Mouse (Mus musculus) hindbrain, embryonic 16.5 days (tissue): ENCODE results near the gene Ctnnd1. TPM values are rescaled to one million over a fixed set of nuclear protein-coding genes. Genes with fewer than 3 reads are reported as not detected.

Source experiments
- ATAC-seq: fragments of 200-750 bp; cut with Nextera tagmentation; 2 replicates; pipeline ENCODE4 v1.8.0; 2017; ENCODE audit warnings: moderate TSS enrichment, moderate library complexity
- H3K27ac ChIP-seq: fragments of 300-500 bp; sonication (generic); 2 replicates; pipeline ENCODE4 v1.5.1; 2014; ENCODE audit warnings: low read depth, mild to moderate bottlenecking, control low read depth, low read length, moderate library complexity
- H3K27me3 ChIP-seq: fragments of 300-500 bp; sonication (generic); replicated peaks from 2 replicates; pipeline ENCODE4 v1.6.1; 2014; ENCODE audit warnings: low read length; ENCODE audit not compliant: control insufficient read depth, insufficient read depth
- H3K36me3 ChIP-seq: fragments of 300-500 bp; sonication (generic); 2 replicates; pipeline ENCODE4 v1.6.1; 2014; ENCODE audit warnings: mild to moderate bottlenecking, low read length, moderate library complexity, mixed read lengths; ENCODE audit not compliant: control insufficient read depth, insufficient read depth
- H3K4me1 ChIP-seq: fragments of 300-500 bp; sonication (generic); 2 replicates; pipeline ENCODE4 v1.6.1; 2014; ENCODE audit warnings: low read depth, low read length; ENCODE audit not compliant: control insufficient read depth, insufficient read depth
- H3K4me2 ChIP-seq: fragments of 300-500 bp; sonication (generic); 2 replicates; pipeline ENCODE4 v1.6.1; 2014; ENCODE audit warnings: mild to moderate bottlenecking, low read length, control low read depth, moderate library complexity
- H3K4me3 ChIP-seq: fragments of 300-500 bp; sonication (generic); 2 replicates; pipeline ENCODE4 v1.5.1; 2014; ENCODE audit warnings: mild to moderate bottlenecking, low read length, control low read depth, moderate library complexity
- H3K9ac ChIP-seq: fragments of 300-500 bp; sonication (generic); 2 replicates; pipeline ENCODE4 v1.6.1; 2014; ENCODE audit warnings: low read depth, mild to moderate bottlenecking, control low read depth, low read length, moderate library complexity
- H3K9me3 ChIP-seq: fragments of 300-500 bp; sonication (generic); 2 replicates; pipeline ENCODE4 v1.6.1; 2014; ENCODE audit warnings: mild to moderate bottlenecking, low read length, moderate library complexity; ENCODE audit not compliant: control insufficient read depth
- WGBS: fragments of 180-500 bp; shearing (Covaris S2); extraction: QIAGEN DNeasy Blood & Tissue Kit; methylation state at CpG from one replicate; pipeline ENCODE4 v1.1.7; 2014; 5-methylcytosine and 5-hydroxymethylcytosine counted together
- polyA plus RNA-seq: library from polyadenylated mRNA; unstranded; fragments of >200 nt; fragmentation: Nextera tagmentation; extraction: Ambion mirVana; gene quantifications from 2 replicates; pipeline ENCODE4 v1.2.1, GENCODE M21; 2015

Gene Ctnnd1
- polyA plus RNA-seq, 1 experiment from 2014 or later = 24.4 TPM

- Histone ChIP-seq H3K9ac (no peak overlapping the region), H3K4me3 (no peak overlapping the region), H3K4me2 (no peak overlapping the region), H3K27me3 (no peaks in the 10 kb centered on the region), H3K4me1 (no peaks in the 10 kb centered on the region), H3K36me3 (no peaks in the 10 kb centered on the region), H3K27ac (no peak overlapping the region), H3K9me3 (no peaks in the 10 kb centered on the region)
- ATAC-seq = no peak
Measured at GRCm38 (mm10) chr2:84653354-84653753, 2.8 kb upstream of the Ctnnd1 start.

- H3K36me3 ChIP-seq = no peaks in the 10 kb centered on the region
- H3K4me2 ChIP-seq = peak overlapping the region; percentile 75
- H3K4me1 ChIP-seq = peaks cover 9% of the 10 kb centered on the region
- H3K27ac ChIP-seq = peak overlapping the region; percentile 92; the same call in 1 of the 2 replicates
- ATAC-seq = no peak
- peak overlapping the region; percentile 64 for H3K9ac ChIP-seq
- H3K4me3 ChIP-seq = peak overlapping the region; percentile 64
- no peaks in the 10 kb centered on the region for H3K9me3 ChIP-seq
- no peaks in the 10 kb centered on the region for H3K27me3 ChIP-seq
- under 1% methylated on average over 10 of the region's 10 CpGs for WGBS
Measured at GRCm38 (mm10) chr2:84649674-84650073, 891 bp downstream of the Ctnnd1 start.

- H3K9me3 ChIP-seq = no peaks in the 10 kb centered on the region
- H3K9ac ChIP-seq = peak overlapping the region; percentile 69
- peak overlapping the region; percentile 75 for H3K4me2 ChIP-seq
- ATAC-seq = no peak; the same call in 1 of the 2 replicates
- no peaks in the 10 kb centered on the region for H3K27me3 ChIP-seq
- H3K27ac ChIP-seq = peak overlapping the region; percentile 75
- peaks cover 9% of the 10 kb centered on the region for H3K4me1 ChIP-seq
- WGBS = 16% methylated on average over 6 of the region's 6 CpGs
- H3K4me3 ChIP-seq = peak overlapping the region; percentile 64
- H3K36me3 ChIP-seq = no peaks in the 10 kb centered on the region
Measured at GRCm38 (mm10) chr2:84648369-84648768, 2.2 kb downstream of the Ctnnd1 start.

- no peaks in the 10 kb centered on the region for H3K36me3 ChIP-seq
- 93% methylated on average over 6 of the region's 6 CpGs for WGBS
- H3K4me3 ChIP-seq = peak overlapping the region; percentile 64
- ATAC-seq = no peak
- H3K27ac ChIP-seq = no peak overlapping the region
- H3K27me3 ChIP-seq = no peaks in the 10 kb centered on the region
- H3K4me2 ChIP-seq = peak overlapping the region; percentile 75
- peaks cover 9% of the 10 kb centered on the region for H3K4me1 ChIP-seq
- H3K9ac ChIP-seq = no peak overlapping the region
- H3K9me3 ChIP-seq = no peaks in the 10 kb centered on the region
Measured at GRCm38 (mm10) chr2:84647051-84647568, 3.5 kb downstream of the Ctnnd1 start.

- Histone ChIP-seq H3K9me3 (no peaks in the 10 kb centered on the region), H3K9ac (no peak overlapping the region), H3K4me2 (no peak overlapping the region; the same call in 1 of the 2 replicates), H3K27me3 (no peaks in the 10 kb centered on the region), H3K27ac (no peak overlapping the region), H3K4me1 (peaks cover 9% of the 10 kb centered on the region), H3K36me3 (no peaks in the 10 kb centered on the region), H3K4me3 (no peak overlapping the region)
- WGBS = 86% methylated on average over 1 of the region's 1 CpGs
- no peak for ATAC-seq
Measured at GRCm38 (mm10) chr2:84646138-84646537, 4.4 kb downstream of the Ctnnd1 start.

GRCm38 (mm10) chr2:84640833-84641232, 9.7 kb downstream of the Ctnnd1 start:
- Histone ChIP-seq H3K9me3 (no peaks in the 10 kb centered on the region), H3K4me2 (no peak overlapping the region), H3K4me1 (peaks cover 21% of the 10 kb centered on the region), H3K36me3 (no peaks in the 10 kb centered on the region), H3K9ac (no peak overlapping the region), H3K27ac (no peak overlapping the region), H3K4me3 (no peak overlapping the region), H3K27me3 (no peaks in the 10 kb centered on the region)
- no peak for ATAC-seq

- H3K27ac ChIP-seq = no peak overlapping the region
- H3K9me3 ChIP-seq = no peaks in the 10 kb centered on the region
- 64% methylated on average over 5 of the region's 5 CpGs for WGBS
- no peaks in the 10 kb centered on the region for H3K27me3 ChIP-seq
- H3K4me2 ChIP-seq = no peak overlapping the region
- no peak for ATAC-seq
- no peak overlapping the region for H3K9ac ChIP-seq
- H3K36me3 ChIP-seq = no peaks in the 10 kb centered on the region
- H3K4me1 ChIP-seq = peaks cover 33% of the 10 kb centered on the region
- no peak overlapping the region for H3K4me3 ChIP-seq
Measured at GRCm38 (mm10) chr2:84638428-84639220, 11.9 kb downstream of the Ctnnd1 start.

- Histone ChIP-seq H3K27ac (peak overlapping the region; percentile 58), H3K4me3 (no peak overlapping the region), H3K9ac (no peak overlapping the region), H3K36me3 (no peaks in the 10 kb centered on the region), H3K4me2 (0 out of 2 replicates have a peak overlapping the region, but pooled peaks have one; percentile 3), H3K4me1 (peaks cover 34% of the 10 kb centered on the region), H3K27me3 (no peaks in the 10 kb centered on the region), H3K9me3 (no peaks in the 10 kb centered on the region)
- ATAC-seq = no peak
- WGBS = 28% methylated on average over 7 of the region's 7 CpGs
Measured at GRCm38 (mm10) chr2:84637452-84638165, 13.0 kb downstream of the Ctnnd1 start.

GRCm38 (mm10) chr2:84636231-84636741, 14.3 kb downstream of the Ctnnd1 start:
- Histone ChIP-seq H3K4me2 (peak overlapping the region; percentile 30), H3K4me3 (no peak overlapping the region), H3K4me1 (peaks cover 34% of the 10 kb centered on the region), H3K9me3 (no peaks in the 10 kb centered on the region), H3K27me3 (no peaks in the 10 kb centered on the region), H3K36me3 (no peaks in the 10 kb centered on the region), H3K27ac (peak overlapping the region; percentile 84), H3K9ac (no peak overlapping the region)
- no peak for ATAC-seq
- WGBS = 20% methylated on average over 8 of the region's 8 CpGs
